Mouse (Mus musculus) erythroblast, embryonic 14.5 days (primary cell): Measurements from ENCODE around the gene Lats2.

Experiments
- GATA1 ChIP-seq: IDR thresholded peaks from 2 replicates; pipeline ENCODE4 v1.6.1; 2012; ENCODE audit warnings: low read length, inconsistent platforms, mixed read lengths
- TAL1 ChIP-seq: IDR thresholded peaks from 3 replicates; pipeline ENCODE4 v1.6.1; 2012; ENCODE audit warnings: low read length, inconsistent platforms, mixed read lengths

- TF ChIP-seq TAL1 (no peak), GATA1 (no peak)
Measured at GRCm38 (mm10) chr14:57772157-57772815, 14.1 kb upstream of the Lats2 start.
